16 mouse cellular contexts compared by ENCODE assay signal in the genomic region with DNA sequence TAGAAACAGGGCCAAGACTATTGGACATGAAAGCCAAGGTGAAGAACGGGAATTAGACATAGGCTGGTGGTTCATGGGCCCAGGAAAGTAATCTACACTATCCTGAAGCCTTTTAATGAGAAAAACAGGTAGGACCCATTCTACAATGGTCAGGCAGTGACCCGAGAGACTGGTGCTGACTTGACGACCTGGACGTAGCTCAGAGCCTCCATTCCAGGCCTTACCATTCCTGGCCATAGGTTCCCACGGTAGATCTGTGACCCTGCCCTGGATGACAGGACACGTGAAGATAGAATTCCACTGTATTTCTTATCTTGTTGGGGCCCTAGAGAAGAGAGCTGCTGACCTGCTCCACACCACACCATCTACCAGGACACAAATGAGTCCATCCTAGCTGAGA. TPM values are rescaled to one million over a fixed set of nuclear protein-coding genes. Genes with fewer than 3 reads are reported as not detected.
A peak's percentile ranks its signal among the peaks of the same experiment; 100 is the strongest.
DNase-seq lines count a peak whose midpoint lies in the region; ATAC-seq and TF ChIP-seq lines count a peak whose summit lies in the region.
"Had no signal": no experiment of that assay in that cellular context is flagged by ENCODE, and none has a peak within 500 bp of the region (broad histone marks: within the 10 kb centered on the region; RNA-seq: fewer than 3 reads in every experiment).

No protein-coding gene starts in this region.

- H3K36me3 ChIP-seq in forebrain, embryonic 14.5 days (ENCODE audit: control insufficient read depth, insufficient read depth, low read length), result peaks cover 52% of the 10 kb centered on the region
- peaks cover 56% of the 10 kb centered on the region for H3K36me3 ChIP-seq in midbrain, embryonic 12.5 days

- H3K27me3 ChIP-seq in forebrain, embryonic 14.5 days (replicated peaks; ENCODE audit: control insufficient read depth, insufficient read depth, low read length), result no peaks in the 10 kb centered on the region
- H3K27me3 ChIP-seq in midbrain, embryonic 12.5 days, result peaks cover 9% of the 10 kb centered on the region; the same call in 1 of the 2 replicates

- H3K4me2 ChIP-seq in forebrain, embryonic 14.5 days (ENCODE audit: low read length), result no peak overlapping the region
- no peak overlapping the region for H3K4me2 ChIP-seq in midbrain, embryonic 12.5 days (replicated peaks)

- whole genome bisulfite sequencing in forebrain, embryonic 14.5 days, result 78% methylated on average over 6 of the region's 6 CpGs
- 80% methylated on average over 6 of the region's 6 CpGs for WGBS in midbrain, embryonic 12.5 days

- no peak for ATAC-seq in forebrain, embryonic 14.5 days
- ATAC-seq in midbrain, embryonic 12.5 days (ENCODE audit: low FRiP score, low read depth), result no peak
- no peak for ATAC-seq in megakaryocyte, adult 5-6 weeks (ENCODE audit: poor library complexity, severe bottlenecking)
- ATAC-seq: liver, postnatal 0 days had no signal

- peak overlapping the region; percentile 93 for H3K27ac ChIP-seq in left cerebral cortex, adult 2 months
- 0 out of 2 replicates have a peak overlapping the region, but pooled peaks have one; percentile 92 for H3K27ac ChIP-seq in forebrain, embryonic 14.5 days (ENCODE audit: low read depth, low read length)
- H3K27ac ChIP-seq in midbrain, embryonic 12.5 days (replicated peaks), result peak overlapping the region; percentile 93; the same call in 1 of the 2 replicates

- TF ChIP-seq CTCF in left cerebral cortex, adult 2 months (IDR thresholded peaks at IDR 0.05), result no peak

- peak overlapping the region; percentile 21; the same call in 1 of the 2 replicates for H3K9ac ChIP-seq in forebrain, embryonic 14.5 days (ENCODE audit: low read length)
- no peak overlapping the region for H3K9ac ChIP-seq in midbrain, embryonic 12.5 days (replicated peaks)
- H3K9ac ChIP-seq: liver, postnatal 0 days had no signal

- no peaks in the 10 kb centered on the region for H3K9me3 ChIP-seq in forebrain, embryonic 14.5 days (replicated peaks; ENCODE audit: control insufficient read depth, low read length)
- no peaks in the 10 kb centered on the region for H3K9me3 ChIP-seq in midbrain, embryonic 12.5 days

- peaks cover 31% of the 10 kb centered on the region for H3K4me1 ChIP-seq in forebrain, embryonic 14.5 days (ENCODE audit: control insufficient read depth, insufficient read depth, low read length)
- peaks cover 44% of the 10 kb centered on the region for H3K4me1 ChIP-seq in midbrain, embryonic 12.5 days

- peak; percentile 91 for DNase-seq in heart, adult 11 months
- DNase-seq in heart, postnatal 10 days, result no peak
- no peak for DNase-seq in left cerebral cortex, adult 2 months (ENCODE audit: extremely low spot score in 1 of 2, low spot score in 2 of 2)
- no peak for DNase-seq in left cerebral cortex, adult 8-10 months (ENCODE audit: low spot score in 2 of 2)
- no peak for DNase-seq in forebrain, embryonic 14.5 days (ENCODE audit: low spot score)
- no peak for DNase-seq in embryo, embryonic 9.5 days (ENCODE audit: extremely low spot score)
- DNase-seq: adrenal gland, postnatal 14 days; B cell, adult 2 months; cerebellum, adult 9-10 months; kidney, adult 9 months; liver, postnatal 0 days; right cerebral cortex, postnatal 14 days; thymus, adult 18-20 months had no signal

- intact Hi-C loops in heart, postnatal 10 days (cut with DNase I), result no loop called here
- intact Hi-C loops in left cerebral cortex, adult 2 months (cut with DNase I), result no loop called here

- H3K4me3 ChIP-seq in left cerebral cortex, adult 2 months, result no peak overlapping the region
- H3K4me3 ChIP-seq in forebrain, embryonic 14.5 days (ENCODE audit: low read depth, low read length), result no peak overlapping the region
- no peak overlapping the region for H3K4me3 ChIP-seq in midbrain, embryonic 12.5 days

RNA-seq across cellular contexts. Expression of a gene that starts 1.7 kb away (rescaled TPM):
- 1,000 to 10,000 TPM; 1,259 to 1,405 TPM for total RNA-seq in heart, postnatal 10 days (2021)
- 100 to 1,000 TPM; 143 to 148 TPM for total RNA-seq in left cerebral cortex, adult 2 months (2021)
- total RNA-seq in left cerebral cortex, adult 8-10 months (2022), result 100 to 1,000 TPM; 142 to 161 (median 148) TPM
- 354 and 404 TPM in 2 replicates for polyA plus RNA-seq in forebrain, embryonic 14.5 days (2014; fragmentation: Nextera tagmentation; extraction: Ambion mirVana)
- polyA plus RNA-seq in midbrain, embryonic 12.5 days (2016; fragmentation: Nextera tagmentation; extraction: Ambion mirVana), result 257 and 284 TPM in 2 replicates
- total RNA-seq in megakaryocyte, adult 5-6 weeks (2015), result 0.38 and 2.0 TPM in 2 replicates
- 2.1 TPM in 1 of 2 replicates, not detected in the other for total RNA-seq in megakaryocyte, adult 5-6 weeks (2017)

RNA-seq across cellular contexts. Expression of a gene that starts 7.8 kb away (rescaled TPM):
- 100 to 1,000 TPM; 260 to 267 TPM for total RNA-seq in heart, postnatal 10 days (2021)
- 10 to 100 TPM; 14.4 to 15.0 TPM for total RNA-seq in left cerebral cortex, adult 2 months (2021)
- 10 to 100 TPM; 12.4 to 18.7 (median 16.3) TPM for total RNA-seq in left cerebral cortex, adult 8-10 months (2022)
- 32.5 and 46.1 TPM in 2 replicates for polyA plus RNA-seq in forebrain, embryonic 14.5 days (2014; fragmentation: Nextera tagmentation; extraction: Ambion mirVana)
- polyA plus RNA-seq in midbrain, embryonic 12.5 days (2016; fragmentation: Nextera tagmentation; extraction: Ambion mirVana), result 70.4 and 86.3 TPM in 2 replicates
- total RNA-seq in megakaryocyte, adult 5-6 weeks (2015), result 2,464 and 2,556 TPM in 2 replicates
- 1,998 and 2,176 TPM in 2 replicates for total RNA-seq in megakaryocyte, adult 5-6 weeks (2017)

RNA-seq across cellular contexts. Expression of a gene that starts 17.9 kb away (rescaled TPM):
- total RNA-seq in heart, postnatal 10 days (2021), result 1 to 10 TPM; 2.5 to 2.8 TPM
- 1 to 10 TPM; 1.7 to 2.2 TPM for total RNA-seq in left cerebral cortex, adult 2 months (2021)
- total RNA-seq in left cerebral cortex, adult 8-10 months (2022), result 1 to 10 TPM; 1.0 to 2.1 (median 1.6) TPM
- polyA plus RNA-seq in forebrain, embryonic 14.5 days (2014; fragmentation: Nextera tagmentation; extraction: Ambion mirVana), result 9.5 and 10.2 TPM in 2 replicates
- 43.5 and 44.3 TPM in 2 replicates for polyA plus RNA-seq in midbrain, embryonic 12.5 days (2016; fragmentation: Nextera tagmentation; extraction: Ambion mirVana)
- 3.6 and 3.7 TPM in 2 replicates for total RNA-seq in megakaryocyte, adult 5-6 weeks (2015)
- 12.3 and 13.0 TPM in 2 replicates for total RNA-seq in megakaryocyte, adult 5-6 weeks (2017)

RNA-seq across cellular contexts. Expression of a gene that starts 40.2 kb away (rescaled TPM):
- 10 to 100 TPM; 50.1 TPM for total RNA-seq in heart, postnatal 10 days (2021)
- total RNA-seq in left cerebral cortex, adult 2 months (2021), result 10 to 100 TPM; 72.9 to 76.5 TPM
- 10 to 100 TPM; 70.5 to 74.5 (median 71.6) TPM for total RNA-seq in left cerebral cortex, adult 8-10 months (2022)
- polyA plus RNA-seq in forebrain, embryonic 14.5 days (2014; fragmentation: Nextera tagmentation; extraction: Ambion mirVana), result 16.6 and 18.7 TPM in 2 replicates
- polyA plus RNA-seq in midbrain, embryonic 12.5 days (2016; fragmentation: Nextera tagmentation; extraction: Ambion mirVana), result 19.3 and 20.4 TPM in 2 replicates
- 32.0 and 35.5 TPM in 2 replicates for total RNA-seq in megakaryocyte, adult 5-6 weeks (2015)
- total RNA-seq in megakaryocyte, adult 5-6 weeks (2017), result 14.5 and 21.4 TPM in 2 replicates

RNA-seq across cellular contexts. Expression of a gene that starts 47.4 kb away (rescaled TPM):
- total RNA-seq in heart, postnatal 10 days (2021), result under 1 TPM; 0.43 to 0.97 TPM
- total RNA-seq in left cerebral cortex, adult 2 months (2021), result 10 to 100 TPM; 27.8 to 28.6 TPM
- 10 to 100 TPM; 21.4 to 23.8 (median 23.1) TPM for total RNA-seq in left cerebral cortex, adult 8-10 months (2022)
- 28.9 and 31.5 TPM in 2 replicates for polyA plus RNA-seq in forebrain, embryonic 14.5 days (2014; fragmentation: Nextera tagmentation; extraction: Ambion mirVana)
- polyA plus RNA-seq in midbrain, embryonic 12.5 days (2016; fragmentation: Nextera tagmentation; extraction: Ambion mirVana), result 25.1 and 25.3 TPM in 2 replicates
- 0.69 TPM in 1 of 2 replicates, not detected in the other for total RNA-seq in megakaryocyte, adult 5-6 weeks (2015)
- total RNA-seq in megakaryocyte, adult 5-6 weeks (2017), result not detected in 2 replicates
- total RNA-seq: gastrocnemius, adult 8-10 months had no signal

Comparison
In these comparisons a context has a peak if more than half of its experiments do, and no peak if none do; other contexts are left out.
1. RNA of a gene that starts 1.7 kb away (total RNA-seq): 1,259 to 1,405 TPM in heart, postnatal 10 days, 142 to 161 TPM in left cerebral cortex, adult 8-10 months and 143 to 148 TPM in left cerebral cortex, adult 2 months; 0.38 to 2.1 TPM in megakaryocyte, adult 5-6 weeks; every median in the first group is over 10 times any median in the second.
2. RNA of a gene that starts 7.8 kb away (total RNA-seq): 1,998 to 2,556 TPM in megakaryocyte, adult 5-6 weeks and 260 to 267 TPM in heart, postnatal 10 days; 12.4 to 18.7 TPM in left cerebral cortex, adult 8-10 months and 14.4 to 15.0 TPM in left cerebral cortex, adult 2 months; every median in the first group is over 10 times any median in the second.
3. Peak in every context shown above with its lines, with median percentiles within 50 percentile points of each other: H3K27ac ChIP-seq.